Mouse (Mus musculus) stomach, postnatal 0 days (tissue): ENCODE measurements around the gene Golga7b. TPM values are rescaled to one million over a fixed set of nuclear protein-coding genes. Genes with fewer than 3 reads are reported as not detected.

Experiments
- ATAC-seq: fragments of 200-750 bp; cut with Nextera tagmentation; 2 replicates; pipeline ENCODE4 v1.8.0; 2017; ENCODE audit not compliant: low FRiP score, low TSS enrichment
- DNase-seq: peaks from one replicate; pipeline ENCODE4 v3.0.0-alpha.2; 2016; ENCODE audit warnings: low spot score
- H3K27ac ChIP-seq: fragments of 300-500 bp; sonication (generic); replicated peaks from 2 replicates; pipeline ENCODE4 v1.5.1; 2014; ENCODE audit warnings: mild to moderate bottlenecking, control low read depth
- H3K27me3 ChIP-seq: fragments of 300-500 bp; sonication (generic); 2 replicates; pipeline ENCODE4 v1.6.1; 2014; ENCODE audit warnings: low read length; ENCODE audit not compliant: control insufficient read depth, insufficient read depth
- H3K36me3 ChIP-seq: fragments of 300-500 bp; sonication (generic); 2 replicates; pipeline ENCODE4 v1.6.1; 2014; ENCODE audit warnings: low read length, mixed read lengths; ENCODE audit not compliant: control insufficient read depth, insufficient read depth
- H3K4me1 ChIP-seq: fragments of 300-500 bp; sonication (generic); replicated peaks from 2 replicates; pipeline ENCODE4 v1.6.1; 2014; ENCODE audit warnings: antibody characterized with exemption; ENCODE audit not compliant: control insufficient read depth, insufficient read depth
- H3K4me2 ChIP-seq: fragments of 300-500 bp; sonication (generic); replicated peaks from 2 replicates; pipeline ENCODE4 v1.6.1; 2014; ENCODE audit warnings: low read depth, mild to moderate bottlenecking, control low read depth, moderate library complexity
- H3K4me3 ChIP-seq: fragments of 300-500 bp; sonication (generic); 2 replicates; pipeline ENCODE4 v1.5.1; 2014; ENCODE audit warnings: low read depth, low read length, control low read depth
- H3K9ac ChIP-seq: fragments of 300-500 bp; sonication (generic); 2 replicates; pipeline ENCODE4 v1.6.1; 2014; ENCODE audit warnings: mild to moderate bottlenecking, low read length, control low read depth, mixed read lengths
- H3K9me3 ChIP-seq: fragments of 300-500 bp; sonication (generic); 2 replicates; pipeline ENCODE4 v1.6.1; 2016; ENCODE audit warnings: low read length; ENCODE audit not compliant: control insufficient read depth
- CTCF ChIP-seq: IDR thresholded peaks from 2 replicates; pipeline ENCODE4 v1.5.1; 2016; ENCODE audit warnings: antibody characterized with exemption, low read depth, mild to moderate bottlenecking, moderate library complexity
- EP300 ChIP-seq: optimal IDR thresholded peaks from 2 replicates; pipeline ENCODE3; 2016; ENCODE audit warnings: antibody characterized with exemption
- WGBS: fragments of 180-500 bp; shearing (Covaris S2); extraction: QIAGEN DNeasy Blood & Tissue Kit; methylation state at CpG from one replicate; pipeline ENCODE4 v1.1.7; 2014; 5-methylcytosine and 5-hydroxymethylcytosine counted together
- polyA plus RNA-seq: library from polyadenylated mRNA; unstranded; fragments of >200 nt; fragmentation: Nextera tagmentation; extraction: Ambion mirVana; gene quantifications from 2 replicates; pipeline ENCODE4 v1.2.1, GENCODE M21; 2015

Golga7b gene
- polyA plus RNA-seq, 1 experiment from 2014 or later = 0.82 TPM

DNA sequence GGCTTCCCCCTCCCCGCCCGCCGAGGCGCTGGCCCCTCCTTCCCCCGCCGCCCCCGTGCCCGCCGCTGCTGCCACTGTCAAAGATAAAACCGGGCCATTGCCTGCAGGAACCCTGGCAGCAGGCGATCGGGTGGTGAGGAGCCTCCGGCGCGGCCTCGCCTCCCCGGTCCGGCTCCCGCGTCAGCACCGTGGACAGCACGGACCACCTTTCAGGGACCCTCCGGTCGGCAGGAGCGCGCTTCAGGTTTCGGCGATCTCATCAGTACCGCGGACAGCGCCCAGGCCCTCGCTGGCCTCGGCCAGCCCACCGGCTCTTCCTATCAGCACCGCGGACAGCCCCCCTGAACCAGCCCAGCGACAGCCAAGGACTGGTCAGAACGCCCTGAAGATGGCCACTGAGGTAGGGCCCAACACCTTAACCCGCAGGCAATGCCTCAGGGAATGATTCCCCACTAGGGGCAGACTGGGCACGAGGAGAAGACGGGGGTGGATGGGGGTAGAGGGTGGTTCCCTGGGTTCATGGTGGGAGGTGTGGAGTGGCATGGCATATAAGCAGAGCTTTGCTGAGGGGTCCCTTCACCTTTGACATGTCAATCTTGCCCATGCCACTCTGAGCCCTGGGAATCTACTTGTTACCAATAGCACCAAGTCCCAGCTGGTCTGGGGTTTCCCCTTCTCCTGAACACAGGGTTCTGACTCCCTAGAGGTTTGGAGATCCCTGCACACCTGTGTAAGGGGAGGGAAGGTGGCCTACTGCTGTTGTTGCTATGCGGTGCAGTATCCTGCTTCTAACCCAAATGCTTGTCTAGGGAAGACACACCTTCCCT, 8.6 kb downstream of the Golga7b start:
- no peaks in the 10 kb centered on the region for H3K4me1 ChIP-seq
- H3K27me3 ChIP-seq = 0 out of 2 replicates have a peak, but pooled peaks cover 5% of the 10 kb centered on the region
- peak overlapping the region; percentile 27; the same call in 1 of the 2 replicates for H3K4me3 ChIP-seq
- H3K36me3 ChIP-seq = no peaks in the 10 kb centered on the region
- no peaks in the 10 kb centered on the region for H3K9me3 ChIP-seq
- no peak overlapping the region for H3K27ac ChIP-seq
- DNase-seq (peak; percentile 89), ATAC-seq (peak; percentile 89)
- H3K4me2 ChIP-seq = peak overlapping the region; percentile 47
- peak; percentile 48 for TF ChIP-seq CTCF
- no peak for TF ChIP-seq EP300
- WGBS = 3% methylated on average over 33 of the region's 42 CpGs
- no peak overlapping the region for H3K9ac ChIP-seq

DNA sequence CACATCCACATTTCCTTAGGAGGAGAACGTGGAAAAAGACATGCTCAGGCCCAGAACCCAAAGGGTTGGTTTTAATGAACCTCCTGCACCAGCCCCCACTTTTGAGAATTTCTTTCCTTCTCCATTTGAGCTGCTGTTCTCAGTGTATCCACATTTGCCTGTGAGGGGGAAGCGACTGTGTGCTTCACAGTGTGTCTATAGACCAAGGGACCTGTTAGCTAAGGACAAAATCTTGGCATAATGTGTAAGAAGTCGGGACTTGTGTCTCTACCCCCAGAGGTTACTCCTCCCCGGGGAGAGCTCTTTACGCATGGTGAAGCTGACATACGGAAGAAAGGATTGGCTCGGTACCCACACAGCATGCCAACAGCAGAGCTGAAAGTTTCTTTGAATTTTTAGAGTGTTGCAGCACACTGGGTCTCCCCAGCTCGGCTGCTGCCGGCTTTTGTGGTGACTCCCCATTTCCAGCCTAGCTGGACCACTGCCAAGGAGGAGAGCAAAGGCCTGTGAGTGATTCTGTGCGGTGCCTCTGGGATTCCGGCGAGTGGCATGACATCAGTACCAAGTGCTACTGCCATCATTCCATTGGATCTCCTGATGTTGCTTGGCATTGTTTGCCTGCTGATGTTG, 9.4 kb downstream of the Golga7b start:
- no peak for ATAC-seq
- H3K4me1 ChIP-seq = no peaks in the 10 kb centered on the region
- H3K4me3 ChIP-seq = no peak overlapping the region
- H3K9ac ChIP-seq = no peak overlapping the region
- 82% methylated on average over 12 of the region's 12 CpGs for WGBS
- H3K9me3 ChIP-seq = no peaks in the 10 kb centered on the region
- H3K27me3 ChIP-seq = 0 out of 2 replicates have a peak, but pooled peaks cover 5% of the 10 kb centered on the region
- H3K4me2 ChIP-seq = no peak overlapping the region
- DNase-seq = no peak
- no peak overlapping the region for H3K27ac ChIP-seq
- H3K36me3 ChIP-seq = no peaks in the 10 kb centered on the region
- no peak for TF ChIP-seq CTCF
- no peak for TF ChIP-seq EP300

DNA sequence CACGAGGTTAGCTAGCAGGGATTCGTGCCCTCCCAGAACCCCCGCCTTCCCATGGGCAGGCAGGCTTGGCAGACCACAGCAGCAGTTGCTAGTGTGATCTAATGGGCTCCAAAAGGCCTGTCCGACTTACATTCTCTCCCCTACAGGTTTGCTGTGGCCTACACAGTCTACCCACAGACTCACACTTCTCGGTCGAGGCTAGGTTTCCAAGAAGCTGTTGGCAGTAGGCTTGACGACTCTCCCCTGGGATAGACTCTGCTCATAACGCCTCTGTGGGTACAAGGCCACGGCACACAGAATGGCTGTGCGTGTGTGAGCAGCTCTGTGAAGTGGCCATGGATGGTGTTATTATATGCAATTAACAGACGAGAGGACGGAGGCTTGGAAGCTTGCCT, 9.9 kb downstream of the Golga7b start:
- TF ChIP-seq EP300 (no peak), CTCF (no peak)
- Histone ChIP-seq H3K27me3 (0 out of 2 replicates have a peak, but pooled peaks cover 5% of the 10 kb centered on the region), H3K4me3 (no peak overlapping the region), H3K9me3 (no peaks in the 10 kb centered on the region), H3K4me2 (no peak overlapping the region), H3K27ac (no peak overlapping the region), H3K4me1 (no peaks in the 10 kb centered on the region), H3K36me3 (no peaks in the 10 kb centered on the region), H3K9ac (no peak overlapping the region)
- DNase-seq (no peak), ATAC-seq (no peak)
- 84% methylated on average over 12 of the region's 12 CpGs for WGBS

DNA sequence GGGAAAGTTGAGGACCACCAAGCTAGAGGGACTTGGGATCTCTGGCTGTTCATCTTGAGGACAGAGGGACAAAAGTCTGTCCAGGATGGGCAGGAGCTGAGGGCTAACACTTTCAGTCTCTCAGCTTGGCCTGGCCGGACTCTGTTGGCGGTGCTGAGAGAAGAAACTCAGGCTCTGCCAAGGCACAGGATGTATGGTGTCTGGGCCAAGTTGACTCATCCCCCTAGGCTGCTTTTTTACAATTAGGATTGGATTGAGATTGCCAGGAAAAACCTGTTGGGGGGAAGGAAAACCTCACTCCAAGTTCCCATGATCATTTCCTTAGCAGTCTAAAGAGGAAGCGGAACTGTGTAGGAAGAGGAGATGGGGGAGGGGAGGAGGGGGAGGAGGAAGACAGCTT, 10.7 kb downstream of the Golga7b start:
- Histone ChIP-seq H3K27ac (no peak overlapping the region), H3K27me3 (0 out of 2 replicates have a peak, but pooled peaks cover 5% of the 10 kb centered on the region), H3K9me3 (no peaks in the 10 kb centered on the region), H3K4me1 (no peaks in the 10 kb centered on the region), H3K4me2 (no peak overlapping the region), H3K9ac (no peak overlapping the region), H3K36me3 (no peaks in the 10 kb centered on the region), H3K4me3 (no peak overlapping the region)
- DNase-seq (no peak), ATAC-seq (no peak)
- TF ChIP-seq EP300 (no peak), CTCF (no peak)
- WGBS = 81% methylated on average over 3 of the region's 3 CpGs

DNA sequence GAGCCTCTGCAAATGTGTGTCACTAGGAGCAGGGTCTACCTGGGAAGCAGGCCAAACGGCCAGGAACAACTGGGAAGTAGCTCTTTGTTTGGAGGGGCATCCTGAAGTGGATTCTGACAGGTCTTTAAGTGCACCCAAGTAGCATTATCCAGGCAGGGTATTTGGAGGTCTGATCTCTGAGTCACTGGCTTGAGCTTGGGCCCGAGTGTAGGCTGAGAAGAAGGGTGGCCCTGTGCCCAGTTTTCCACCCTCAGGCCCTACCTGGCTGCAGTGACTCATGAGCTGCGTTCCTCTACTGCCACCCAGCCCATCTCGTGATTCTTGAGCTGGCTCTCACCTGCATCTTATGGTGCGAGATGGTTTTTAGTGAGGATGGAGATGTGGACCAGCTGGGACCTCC, 11.2 kb downstream of the Golga7b start:
- Histone ChIP-seq H3K4me3 (no peak overlapping the region), H3K27me3 (0 out of 2 replicates have a peak, but pooled peaks cover 5% of the 10 kb centered on the region), H3K4me1 (no peaks in the 10 kb centered on the region), H3K27ac (no peak overlapping the region), H3K4me2 (no peak overlapping the region), H3K36me3 (no peaks in the 10 kb centered on the region), H3K9ac (no peak overlapping the region), H3K9me3 (no peaks in the 10 kb centered on the region)
- no peak for DNase-seq
- 63% methylated on average over 5 of the region's 5 CpGs for WGBS
- no peak for TF ChIP-seq EP300
- no peak for TF ChIP-seq CTCF
- ATAC-seq = no peak

DNA sequence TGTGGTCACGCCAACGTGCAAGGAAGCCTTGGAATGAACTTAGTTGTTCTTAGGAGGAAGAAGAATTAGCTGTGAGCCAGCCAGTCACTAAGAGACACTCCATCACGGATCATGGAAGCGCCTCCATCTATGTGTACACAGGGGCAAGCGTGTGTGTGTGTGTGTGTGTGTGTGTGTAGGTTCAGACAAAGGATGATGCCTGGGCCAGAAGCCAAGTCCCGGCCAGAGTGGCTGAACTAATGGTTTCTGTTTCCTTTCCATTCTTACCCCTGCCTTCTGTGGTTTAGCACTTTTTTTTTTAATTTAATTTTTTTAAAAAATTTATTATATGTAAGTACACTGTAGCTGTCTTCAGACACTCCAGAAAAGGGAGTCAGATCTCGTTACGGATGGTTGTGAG, 13.1 kb downstream of the Golga7b start:
- Histone ChIP-seq H3K4me3 (no peak overlapping the region), H3K36me3 (no peaks in the 10 kb centered on the region), H3K9me3 (no peaks in the 10 kb centered on the region), H3K27me3 (no peaks in the 10 kb centered on the region), H3K9ac (no peak overlapping the region), H3K27ac (no peak overlapping the region), H3K4me2 (no peak overlapping the region), H3K4me1 (no peaks in the 10 kb centered on the region)
- ATAC-seq (no peak), DNase-seq (no peak)
- 72% methylated on average over 8 of the region's 8 CpGs for WGBS
- TF ChIP-seq CTCF (no peak), EP300 (no peak)
